Mouse (Mus musculus) liver, adult 2 months (tissue): Measurements from ENCODE around the gene Tmem102. TPM values are rescaled to one million over a fixed set of nuclear protein-coding genes. Genes with fewer than 3 reads are reported as not detected.

Source experiments
- DNase-seq: peaks from one replicate; pipeline ENCODE4 v3.0.0-alpha.2; 2011; ENCODE audit warnings: low read depth, low spot score; ENCODE audit errors: extremely low read depth
- H3K27ac ChIP-seq: fragments of 200-500 bp; replicated peaks from 2 replicates; pipeline ENCODE4 v1.5.1; 2012; ENCODE audit warnings: low read depth, mild to moderate bottlenecking, control low read depth, inconsistent platforms, low read length; ENCODE audit not compliant: insufficient read depth
- H3K27me3 ChIP-seq: fragments of 200-500 bp; 2 replicates; pipeline ENCODE4 v1.6.1; 2012; ENCODE audit warnings: mild to moderate bottlenecking, moderate library complexity, low read length, inconsistent platforms; ENCODE audit not compliant: control insufficient read depth, insufficient read depth
- H3K36me3 ChIP-seq: fragments of 200-500 bp; 2 replicates; pipeline ENCODE4 v1.6.1; 2012; ENCODE audit warnings: low read length, inconsistent platforms; ENCODE audit not compliant: control insufficient read depth, insufficient read depth
- H3K4me1 ChIP-seq: fragments of 200-500 bp; 2 replicates; pipeline ENCODE4 v1.6.1; 2011; ENCODE audit warnings: low read length; ENCODE audit not compliant: control insufficient read depth, insufficient read depth
- H3K4me3 ChIP-seq: fragments of 200-500 bp; 2 replicates; pipeline ENCODE4 v1.5.1; 2011; ENCODE audit warnings: low read depth, mild to moderate bottlenecking, control low read depth, low read length, moderate library complexity; ENCODE audit not compliant: insufficient read depth
- H3K79me2 ChIP-seq: fragments of 200-500 bp; 2 replicates; pipeline ENCODE4 v1.6.1; 2012; ENCODE audit warnings: inconsistent platforms, mild to moderate bottlenecking, low read length, moderate library complexity; ENCODE audit not compliant: control insufficient read depth, insufficient read depth
- H3K9ac ChIP-seq: fragments of 200-500 bp; 2 replicates; pipeline ENCODE4 v1.6.1; 2012; ENCODE audit warnings: low read depth, mild to moderate bottlenecking, control low read depth, inconsistent platforms, low read length
- CTCF ChIP-seq: fragments of 200-500 bp; IDR thresholded peaks from 2 replicates; pipeline ENCODE4 v1.5.1; 2011; ENCODE audit warnings: low read depth, low read length, control low read depth
- POLR2A ChIP-seq: fragments of 200-500 bp; IDR thresholded peaks from 2 replicates; pipeline ENCODE4 v1.6.1; 2011; ENCODE audit warnings: low read length, control low read depth; ENCODE audit not compliant: insufficient read depth; ENCODE audit errors: extremely low read depth
- WGBS: fragments of 180-500 bp; shearing (Covaris S2); methylation state at CpG from one replicate; pipeline ENCODE4 v1.1.7; 2018; 5-methylcytosine and 5-hydroxymethylcytosine counted together
- polyA plus RNA-seq: library from polyadenylated mRNA; depleted of rRNA; stranded (reverse); fragments of >200 nt; gene quantifications from 2 replicates; pipeline ENCODE4 v1.2.3, GENCODE M21; 2012
- total RNA-seq: library from RNA; depleted of rRNA; stranded (reverse); fragments of >200 nt; gene quantifications from 2 replicates; pipeline ENCODE4 v1.2.3, GENCODE M21; 2014

Gene Tmem102
- total and polyA plus RNA-seq, 2 experiments = 2.4 to 13.5 TPM

DNA sequence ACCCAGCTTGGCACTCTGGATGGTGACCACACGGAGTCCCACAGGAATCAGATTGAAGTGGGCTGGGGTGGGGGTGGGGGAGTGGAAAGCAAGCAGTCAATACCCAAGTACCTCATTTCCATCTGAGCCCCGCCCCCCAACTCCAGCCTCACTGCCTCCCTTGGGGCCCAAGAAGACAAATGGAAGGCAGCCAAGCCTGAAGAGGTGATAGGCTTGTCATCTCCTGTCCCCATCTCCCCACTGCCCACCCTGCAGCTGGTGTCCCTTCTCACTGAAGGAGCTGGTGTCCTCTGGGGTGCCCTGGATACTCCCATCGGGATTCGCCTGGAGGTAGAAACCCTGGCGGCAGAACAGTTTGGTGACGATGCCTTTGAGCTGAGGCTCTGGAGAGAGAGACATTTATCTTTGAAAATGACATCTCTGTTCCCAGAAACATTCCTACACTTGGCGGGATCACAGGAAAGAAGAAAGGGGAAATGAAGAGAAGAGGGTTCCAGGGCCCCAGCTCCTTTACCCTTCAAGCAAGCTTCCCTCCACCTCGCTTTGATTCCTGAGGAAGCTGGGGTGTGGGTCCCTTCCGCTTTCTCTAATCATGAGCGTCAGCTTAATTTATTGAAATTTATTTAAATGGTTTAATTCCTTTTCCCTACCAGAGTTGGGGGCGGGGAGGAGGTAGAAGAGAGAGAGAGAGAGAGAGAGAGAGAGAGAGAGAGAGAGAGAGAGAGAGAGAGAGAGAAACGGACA lies 5.9 kb downstream of the Tmem102 start:
- H3K4me3 ChIP-seq = no peak overlapping the region
- H3K9ac ChIP-seq = no peak overlapping the region
- H3K27ac ChIP-seq = no peak overlapping the region
- peaks cover 9% of the 10 kb centered on the region for H3K27me3 ChIP-seq
- TF ChIP-seq POLR2A (no peak), CTCF (no peak)
- peaks cover 8% of the 10 kb centered on the region for H3K4me1 ChIP-seq
- H3K36me3 ChIP-seq = no peaks in the 10 kb centered on the region
- no peak for DNase-seq
- 68% methylated on average over 12 of the region's 12 CpGs for WGBS
- no peaks in the 10 kb centered on the region for H3K79me2 ChIP-seq

DNA sequence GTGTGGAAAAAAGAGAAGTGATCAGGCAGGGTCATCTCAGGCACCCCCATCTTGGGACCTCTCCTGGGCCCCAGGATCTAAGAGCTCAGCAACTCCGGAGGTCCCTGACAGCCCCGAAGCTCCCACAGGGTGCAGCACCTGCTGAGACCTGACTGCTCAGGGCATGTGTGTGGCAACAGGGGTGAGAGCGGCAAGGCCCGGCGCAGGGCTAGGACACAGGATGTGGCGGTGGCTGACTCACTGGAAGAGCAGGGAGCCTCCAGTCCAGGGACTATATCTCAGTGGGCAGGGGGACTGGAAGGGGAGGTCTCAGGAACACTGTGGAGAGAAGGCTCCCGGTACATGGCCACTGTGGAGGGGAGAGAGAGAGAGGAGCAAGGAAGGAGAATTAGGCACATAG lies 7.5 kb downstream of the Tmem102 start:
- H3K4me3 ChIP-seq = no peak overlapping the region
- no peaks in the 10 kb centered on the region for H3K79me2 ChIP-seq
- WGBS = 88% methylated on average over 7 of the region's 7 CpGs
- no peaks in the 10 kb centered on the region for H3K36me3 ChIP-seq
- peaks cover 9% of the 10 kb centered on the region for H3K27me3 ChIP-seq
- no peak overlapping the region for H3K9ac ChIP-seq
- DNase-seq = no peak
- no peak overlapping the region for H3K27ac ChIP-seq
- TF ChIP-seq CTCF (no peak), POLR2A (no peak)
- H3K4me1 ChIP-seq = peaks cover 3% of the 10 kb centered on the region; the same call in 1 of the 2 replicates

DNA sequence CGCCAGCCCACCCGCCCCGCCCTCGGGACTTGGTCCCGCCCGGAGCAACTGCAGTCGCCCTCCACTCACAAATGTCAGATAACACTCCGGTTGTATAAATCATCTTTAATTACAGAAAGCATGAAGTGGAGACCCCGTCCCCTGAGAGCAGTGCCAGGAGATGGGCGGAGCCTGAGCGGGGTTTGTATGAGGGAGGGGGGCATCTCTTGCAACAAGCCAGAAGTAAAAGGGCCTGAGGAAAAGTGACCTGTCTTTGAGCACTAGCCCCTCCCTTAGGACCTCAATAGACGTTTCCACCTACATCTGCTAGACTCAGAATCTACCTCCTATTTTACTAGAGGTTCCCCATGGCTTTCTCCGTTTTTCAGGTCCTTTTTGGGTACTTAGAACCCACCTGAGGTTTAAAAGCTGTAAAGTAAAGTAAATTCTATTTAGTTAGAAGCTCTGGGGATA lies 9.4 kb downstream of the Tmem102 start:
- TF ChIP-seq POLR2A (no peak), CTCF (no peak)
- Histone ChIP-seq H3K9ac (no peak overlapping the region), H3K79me2 (no peaks in the 10 kb centered on the region), H3K4me3 (no peak overlapping the region; the same call in 1 of the 2 replicates), H3K27ac (no peak overlapping the region), H3K27me3 (no peaks in the 10 kb centered on the region), H3K4me1 (0 out of 2 replicates have a peak, but pooled peaks cover 3% of the 10 kb centered on the region), H3K36me3 (no peaks in the 10 kb centered on the region)
- DNase-seq = no peak
- 10% methylated on average over 13 of the region's 13 CpGs for WGBS

DNA sequence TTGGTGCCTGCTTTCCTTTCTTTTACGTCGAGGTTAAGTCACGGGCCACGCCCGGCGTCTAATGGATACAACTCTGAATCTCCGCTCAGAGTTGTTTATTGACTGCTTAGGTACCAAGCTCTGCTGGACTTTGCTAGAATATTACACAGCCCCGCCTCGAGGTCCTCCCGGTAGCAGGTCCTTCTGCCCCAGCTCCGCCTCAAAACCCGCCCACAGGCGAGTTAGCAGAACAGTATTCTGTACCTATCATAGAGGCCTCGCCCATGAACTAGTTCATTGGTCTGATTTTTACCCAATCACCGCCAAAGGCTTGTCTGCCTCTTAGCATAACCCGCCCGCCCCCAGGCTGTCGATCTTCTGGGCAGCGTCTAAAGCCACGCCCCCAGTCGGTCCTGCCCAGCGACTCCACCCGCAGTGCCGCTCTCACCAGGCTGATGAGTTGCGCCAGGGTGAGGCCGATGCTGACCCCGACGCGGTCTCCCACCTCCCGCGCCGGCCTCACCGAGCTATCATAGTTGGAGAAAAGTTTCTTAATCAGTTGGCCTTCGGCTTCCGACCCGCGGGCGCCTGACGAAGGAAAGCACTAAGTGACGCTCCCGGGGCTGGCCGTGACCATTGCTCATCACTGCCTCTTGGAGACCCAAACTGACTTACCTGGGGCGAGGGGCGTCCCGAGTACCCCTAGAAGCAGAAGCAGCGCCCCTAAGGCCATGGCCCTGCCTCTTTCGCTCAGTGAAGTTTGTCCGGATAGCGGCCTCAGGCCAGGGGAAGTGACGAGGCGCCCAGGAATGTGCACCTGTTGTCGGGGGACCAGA lies 10.0 kb downstream of the Tmem102 start, which contains the start of gene Chrnb1:
Chrnb1 (minus strand) TSS at position 776 of the 815 bp plus-strand sequence.
- H3K4me3 ChIP-seq = peak within 1 kb of the TSS; percentile 54
- 0 out of 2 replicates have a peak, but pooled peaks have one; percentile 23 for TF ChIP-seq POLR2A
- TF ChIP-seq CTCF = no peak
- 2% methylated on average over 52 of the region's 52 CpGs for WGBS
- no peaks in the 10 kb centered on the region for H3K27me3 ChIP-seq
- 0 out of 2 replicates have a peak, but pooled peaks cover 3% of the 10 kb centered on the region for H3K4me1 ChIP-seq
- peak; percentile 98 for DNase-seq
- H3K9ac ChIP-seq = no peak within 1 kb of the TSS
- H3K79me2 ChIP-seq = no peaks in the 10 kb centered on the region
- H3K36me3 ChIP-seq = no peaks in the 10 kb centered on the region
- H3K27ac ChIP-seq = no peak within 1 kb of the TSS

DNA sequence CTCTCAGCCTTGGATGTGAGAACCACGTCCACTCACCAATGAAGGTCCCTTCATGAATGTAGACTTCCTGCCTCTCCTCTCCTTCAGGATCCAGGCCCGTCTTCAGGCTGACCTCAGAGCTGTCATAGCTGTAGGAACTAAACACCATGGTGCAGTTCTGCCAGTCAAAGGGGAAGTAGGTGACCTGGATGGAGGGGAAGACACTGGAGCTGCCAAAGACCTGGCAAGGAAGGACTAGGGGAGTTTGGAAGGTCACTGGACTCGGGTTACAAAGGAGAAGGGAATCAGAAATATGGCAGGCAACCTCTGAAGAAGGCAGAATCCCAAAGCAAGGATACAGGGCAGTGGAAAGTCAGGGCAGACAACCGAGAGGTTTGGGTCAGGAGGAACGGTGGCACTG lies 12.0 kb downstream of the Tmem102 start:
- 79% methylated on average over 5 of the region's 5 CpGs for WGBS
- H3K79me2 ChIP-seq = no peaks in the 10 kb centered on the region
- no peak overlapping the region for H3K4me3 ChIP-seq
- no peak for DNase-seq
- TF ChIP-seq CTCF (no peak), POLR2A (no peak)
- H3K4me1 ChIP-seq = peaks cover 6% of the 10 kb centered on the region; the same call in 1 of the 2 replicates
- H3K27me3 ChIP-seq = no peaks in the 10 kb centered on the region
- H3K36me3 ChIP-seq = no peaks in the 10 kb centered on the region
- no peak overlapping the region for H3K9ac ChIP-seq
- H3K27ac ChIP-seq = no peak overlapping the region
